22 mouse cellular contexts compared by ENCODE assay signal in the genomic region with DNA sequence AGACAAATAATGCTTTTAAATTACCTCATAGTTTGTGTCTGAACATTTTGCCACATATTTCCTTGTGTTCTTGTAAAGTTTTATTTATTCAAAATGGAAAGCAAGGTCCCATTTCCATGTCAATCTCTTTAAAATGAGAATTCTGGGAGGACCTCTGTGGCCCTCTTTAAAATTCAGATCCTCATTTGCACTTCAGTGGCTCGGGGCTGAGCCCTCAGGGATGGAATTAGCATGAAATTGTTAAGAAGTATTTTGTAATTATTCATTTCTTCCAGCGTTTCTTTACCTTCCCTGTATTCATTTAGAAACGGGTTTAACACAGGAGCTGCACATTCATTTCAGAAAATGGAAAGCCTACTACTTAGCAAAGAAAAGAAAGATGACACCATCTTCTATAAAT.
"Had no signal": no experiment of that assay in that cellular context is flagged by ENCODE, and none has a peak within 500 bp of the region (broad histone marks: within the 10 kb centered on the region; RNA-seq: fewer than 3 reads in every experiment).

No protein-coding gene starts in this region.

- ATAC-seq: intestine, embryonic 16.5 days; liver, embryonic 12.5 days had no signal

- H3K9me3 ChIP-seq: limb, embryonic 12.5 days; limb, embryonic 15.5 days; liver, embryonic 12.5 days; liver, embryonic 15.5 days; lung, embryonic 15.5 days; megakaryocyte, embryonic 14.5 days; neural tube, embryonic 12.5 days; neural tube, embryonic 15.5 days; stomach, embryonic 15.5 days had no signal

- H3K4me3 ChIP-seq: limb, embryonic 12.5 days; limb, embryonic 15.5 days; liver, embryonic 12.5 days; liver, embryonic 15.5 days; lung, embryonic 15.5 days; megakaryocyte, embryonic 14.5 days; neural tube, embryonic 12.5 days; neural tube, embryonic 15.5 days; stomach, embryonic 15.5 days had no signal

- H3K4me1 ChIP-seq: limb, embryonic 12.5 days; limb, embryonic 15.5 days; liver, embryonic 12.5 days; liver, embryonic 15.5 days; lung, embryonic 15.5 days; megakaryocyte, embryonic 14.5 days; neural tube, embryonic 12.5 days; neural tube, embryonic 15.5 days; stomach, embryonic 15.5 days had no signal

- H3K27me3 ChIP-seq: limb, embryonic 12.5 days; limb, embryonic 15.5 days; liver, embryonic 12.5 days; liver, embryonic 15.5 days; lung, embryonic 15.5 days; megakaryocyte, embryonic 14.5 days; neural tube, embryonic 12.5 days; neural tube, embryonic 15.5 days; stomach, embryonic 15.5 days had no signal

- H3K9ac ChIP-seq: limb, embryonic 12.5 days; limb, embryonic 15.5 days; liver, embryonic 12.5 days; liver, embryonic 15.5 days; lung, embryonic 15.5 days; neural tube, embryonic 12.5 days; neural tube, embryonic 15.5 days; stomach, embryonic 15.5 days had no signal

- H3K4me2 ChIP-seq: limb, embryonic 12.5 days; limb, embryonic 15.5 days; liver, embryonic 12.5 days; liver, embryonic 15.5 days; lung, embryonic 15.5 days; neural tube, embryonic 12.5 days; neural tube, embryonic 15.5 days; stomach, embryonic 15.5 days had no signal

- H3K27ac ChIP-seq: limb, embryonic 12.5 days; limb, embryonic 15.5 days; liver, embryonic 12.5 days; liver, embryonic 15.5 days; lung, embryonic 15.5 days; neural tube, embryonic 12.5 days; neural tube, embryonic 15.5 days; stomach, embryonic 15.5 days had no signal

- DNase-seq: kidney, adult 18-20 months; kidney, adult 9 months; kidney, postnatal 14 days; kidney, postnatal 4 days; left cerebral cortex, postnatal 4 days; lung, adult 18-20 months; lung, postnatal 10 days; lung, postnatal 36 days; retina, postnatal 1 day; right cerebral cortex, postnatal 25 days; spleen, adult 18-20 months; thymus, postnatal 25 days had no signal

- H3K36me3 ChIP-seq: limb, embryonic 12.5 days; limb, embryonic 15.5 days; liver, embryonic 12.5 days; liver, embryonic 15.5 days; lung, embryonic 15.5 days; neural tube, embryonic 12.5 days; neural tube, embryonic 15.5 days; stomach, embryonic 15.5 days had no signal
